Mouse (Mus musculus): ENCODE results near the gene Atp11b.

The Atp11b gene

GRCm38 (mm10) chr3:35753825-35754767 lies at the start of gene Atp11b:
TSS of gene Atp11b (plus strand) at chr3:35754106.
- peak; percentile 90 for DNase-seq (ENCODE audit: inconsistent ontology term)

DNA sequence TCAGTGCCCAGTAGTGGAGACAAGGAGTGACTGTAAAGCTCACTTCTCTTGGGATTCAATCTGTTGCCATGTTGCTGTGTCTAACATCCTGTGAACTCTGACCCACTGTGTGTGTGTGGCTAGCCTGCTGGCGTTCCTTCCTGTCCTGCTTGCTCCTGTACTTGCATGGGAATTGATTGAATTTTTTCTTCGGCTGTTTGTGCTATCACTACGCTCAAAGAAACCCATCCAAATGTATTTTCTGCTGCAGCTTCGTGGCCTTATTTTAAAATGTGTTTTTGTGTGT lies 49.6 kb upstream of the Atp11b start:
- no peak for DNase-seq (ENCODE audit: inconsistent ontology term)

GRCm38 (mm10) chr3:35719531-35720205 lies 34.2 kb upstream of the Atp11b start:
- no peak for DNase-seq (ENCODE audit: inconsistent ontology term)

DNA sequence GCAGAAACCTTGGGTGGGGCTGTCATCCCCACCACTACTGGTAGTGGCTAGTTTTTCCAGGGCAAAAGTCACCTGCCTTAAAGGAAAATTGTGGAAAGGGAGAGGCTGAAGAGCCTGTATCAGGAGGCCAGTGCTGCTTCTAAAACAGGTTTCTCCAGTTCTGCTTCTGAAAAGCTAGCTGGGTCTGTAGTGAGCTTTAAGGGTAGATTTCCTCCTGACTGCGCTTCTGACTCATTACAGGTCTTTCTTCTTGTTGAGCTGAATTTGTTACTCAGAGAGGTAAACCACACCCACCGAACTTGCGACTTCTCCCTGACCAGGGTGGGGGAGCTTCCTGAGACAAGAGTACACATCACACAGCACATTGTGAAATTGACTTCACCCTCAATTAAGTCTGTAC lies 33.1 kb upstream of the Atp11b start:
- DNase-seq (ENCODE audit: inconsistent ontology term): no peak

GRCm38 (mm10) chr3:35721818-35722446 lies 32.0 kb upstream of the Atp11b start:
- DNase-seq (ENCODE audit: inconsistent ontology term): no peak

DNA sequence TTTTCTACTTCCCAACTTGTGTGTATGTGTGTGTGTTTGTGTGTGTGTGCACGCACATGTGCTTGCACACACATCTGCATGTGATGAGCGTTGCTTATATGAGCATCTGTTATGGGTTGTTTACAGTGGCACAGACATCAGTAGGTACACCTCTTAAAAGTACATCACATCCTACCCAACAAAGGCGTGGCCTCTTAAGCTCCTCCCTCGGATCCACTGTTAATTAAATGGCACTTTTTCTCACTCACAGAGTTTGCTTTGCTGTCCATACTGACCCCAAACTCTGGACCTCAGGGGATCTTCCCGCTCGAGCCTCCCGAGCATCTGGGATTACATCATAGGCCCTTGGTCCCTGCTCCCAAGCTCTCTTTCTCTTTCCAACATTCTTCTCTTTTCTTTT lies 31.1 kb upstream of the Atp11b start:
- no peak for DNase-seq (ENCODE audit: inconsistent ontology term)

DNA sequence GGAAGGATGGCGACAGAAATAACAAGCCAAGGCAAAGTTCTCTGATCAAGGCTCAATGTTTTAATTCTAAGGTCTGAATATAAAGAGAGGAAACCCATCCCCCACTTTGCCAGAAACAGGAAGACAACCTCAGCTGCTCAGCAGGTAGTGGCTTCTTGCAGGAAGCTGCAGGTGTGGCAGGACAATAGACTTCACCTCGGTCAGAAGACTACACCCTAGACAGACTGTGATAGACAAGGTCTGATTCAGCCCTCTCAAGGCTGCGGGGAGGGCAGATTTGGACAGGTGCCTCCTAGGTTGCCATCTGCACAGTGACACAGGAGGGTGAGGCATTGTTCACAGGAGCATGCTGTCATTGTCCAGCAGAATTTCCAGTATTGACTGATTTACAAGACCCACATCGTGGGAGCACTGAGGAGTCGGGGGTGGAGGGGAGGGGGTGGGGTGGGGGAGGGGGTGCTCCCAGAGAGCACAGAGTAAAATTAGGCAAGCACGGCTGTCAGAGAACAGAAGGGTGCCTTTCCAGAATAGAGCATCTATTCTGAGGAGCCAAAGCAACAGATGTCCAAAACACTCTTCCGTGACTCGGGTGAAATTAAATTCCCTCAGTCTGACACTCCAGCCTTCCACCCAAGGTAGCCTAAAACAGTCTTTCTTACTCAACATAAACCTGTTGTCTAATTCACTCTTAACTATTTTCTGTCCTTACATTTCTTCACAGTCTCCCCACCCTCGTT lies 30.2 kb upstream of the Atp11b start:
- DNase-seq (ENCODE audit: inconsistent ontology term): no peak

GRCm38 (mm10) chr3:35725096-35725495 lies 28.8 kb upstream of the Atp11b start:
- DNase-seq (ENCODE audit: inconsistent ontology term): no peak

GRCm38 (mm10) chr3:35726936-35727335 lies 27.0 kb upstream of the Atp11b start:
- no peak for DNase-seq (ENCODE audit: inconsistent ontology term)

DNA sequence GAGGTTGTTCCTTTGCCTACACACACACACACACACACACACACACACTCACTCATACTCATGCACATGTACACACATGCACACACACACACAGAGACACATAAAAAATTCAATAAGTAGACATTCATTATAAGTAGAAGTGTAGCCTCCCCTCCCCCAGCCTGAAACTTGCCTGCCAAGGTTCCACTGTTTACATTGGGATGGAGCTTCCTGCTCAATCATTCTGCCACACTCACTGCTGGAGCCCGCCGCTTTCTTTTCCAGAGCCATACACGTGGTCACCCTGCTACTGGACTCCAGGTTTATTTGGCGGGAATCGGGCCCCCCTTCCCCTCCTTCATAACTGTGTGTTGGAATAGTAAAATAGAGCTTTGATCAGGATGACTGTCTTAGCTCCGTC lies 24.4 kb upstream of the Atp11b start:
- no peak for DNase-seq (ENCODE audit: inconsistent ontology term)

DNA sequence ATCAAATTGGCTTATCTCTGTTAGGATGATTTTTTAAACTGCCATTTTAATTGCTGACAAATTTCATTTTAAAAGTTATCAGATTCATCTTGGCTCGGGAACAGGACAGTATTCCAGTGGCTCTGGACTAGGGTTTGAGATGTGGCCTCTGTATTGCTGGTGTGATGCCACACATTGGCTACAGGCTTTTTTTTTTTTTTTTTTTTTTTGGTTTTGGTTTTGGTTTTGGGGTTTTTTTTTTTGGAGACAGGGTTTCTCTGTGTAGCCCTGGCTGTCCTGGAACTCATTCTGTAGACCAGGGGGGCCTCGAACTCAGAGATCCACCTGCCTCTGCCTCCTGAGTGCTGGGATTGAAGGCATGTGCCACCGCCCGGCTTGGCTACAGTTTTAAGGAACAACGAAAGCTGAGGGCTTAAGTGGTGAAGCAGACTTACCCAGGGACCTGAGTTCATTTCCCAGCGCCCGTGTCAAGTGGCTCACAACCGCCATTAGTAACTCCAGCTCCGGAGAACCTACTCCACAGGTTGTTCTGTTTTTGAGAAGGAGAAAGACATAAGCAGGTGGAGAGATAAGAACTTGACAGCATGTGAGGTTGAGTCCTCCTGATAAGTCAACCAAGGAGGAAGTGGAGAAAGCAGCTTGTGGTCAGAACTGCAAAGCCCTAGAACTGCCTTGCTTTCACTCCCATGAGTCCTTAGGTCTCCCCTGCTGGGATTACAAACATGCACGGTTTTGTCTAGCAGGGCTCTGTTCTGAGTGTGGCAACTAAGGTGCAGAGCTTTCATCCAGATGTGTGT lies 21.7 kb upstream of the Atp11b start:
- no peak for DNase-seq (ENCODE audit: inconsistent ontology term)

- DNase-seq (ENCODE audit: inconsistent ontology term): no peak
Observed at GRCm38 (mm10) chr3:35732778-35733147, 21.1 kb upstream of the Atp11b start.

- DNase-seq (ENCODE audit: inconsistent ontology term): no peak
Observed at GRCm38 (mm10) chr3:35734509-35734908, 19.4 kb upstream of the Atp11b start.

- DNase-seq (ENCODE audit: inconsistent ontology term): no peak
Observed at GRCm38 (mm10) chr3:35738071-35738470, 15.8 kb upstream of the Atp11b start.

- no peak for DNase-seq (ENCODE audit: inconsistent ontology term)
Observed at GRCm38 (mm10) chr3:35745010-35745409, 8.9 kb upstream of the Atp11b start.

DNA sequence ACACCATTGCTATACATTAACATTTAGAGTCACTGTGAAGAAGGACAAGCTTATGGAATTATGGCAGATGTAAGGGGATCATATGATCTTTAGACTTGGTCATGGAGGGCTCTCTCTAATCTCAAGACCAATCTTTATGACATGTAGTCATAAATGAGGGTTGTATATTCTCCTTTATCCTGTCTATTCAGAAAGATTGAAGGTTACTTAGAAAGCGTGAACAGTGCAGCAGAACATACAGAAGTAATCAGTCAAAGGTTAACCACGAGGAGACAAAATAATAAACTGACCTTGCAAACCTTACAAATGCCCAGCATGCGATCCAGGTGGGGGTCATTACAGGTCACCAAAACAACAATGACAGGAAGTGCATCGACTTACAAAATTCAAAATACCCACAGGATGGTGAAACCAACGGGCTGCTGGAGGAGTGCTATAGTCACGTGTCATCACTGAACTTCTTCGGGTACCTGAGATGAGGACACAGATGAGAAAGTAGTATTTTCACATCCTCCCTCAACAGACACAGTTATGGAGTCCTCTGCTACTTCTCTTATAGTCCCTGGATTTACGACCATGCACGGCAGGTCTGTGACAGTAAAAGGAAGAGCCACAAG lies 7.0 kb upstream of the Atp11b start:
- DNase-seq (ENCODE audit: inconsistent ontology term): no peak

DNA sequence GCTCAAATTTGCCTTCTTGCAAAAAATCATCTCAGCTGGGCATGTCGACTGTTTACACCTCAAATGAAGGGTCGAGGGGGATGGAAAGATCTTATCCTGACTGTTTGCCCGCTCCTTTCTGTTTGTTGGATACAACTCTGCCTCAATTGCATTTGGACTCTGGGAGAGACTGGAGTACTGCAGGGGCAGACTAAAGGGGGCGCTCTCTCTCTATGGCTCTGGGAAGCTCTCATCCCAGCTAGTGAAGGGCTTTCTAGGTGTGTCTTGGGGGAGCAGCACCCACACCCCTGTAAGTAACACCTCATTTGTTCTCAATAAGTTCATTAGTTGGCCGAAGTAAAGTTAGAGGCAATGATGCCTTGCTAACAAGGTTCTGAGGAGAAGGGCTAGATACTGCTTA lies 3.6 kb upstream of the Atp11b start:
- no peak for DNase-seq (ENCODE audit: inconsistent ontology term)

GRCm38 (mm10) chr3:35751724-35752123 lies 2.2 kb upstream of the Atp11b start:
- DNase-seq (ENCODE audit: inconsistent ontology term): no peak

DNA sequence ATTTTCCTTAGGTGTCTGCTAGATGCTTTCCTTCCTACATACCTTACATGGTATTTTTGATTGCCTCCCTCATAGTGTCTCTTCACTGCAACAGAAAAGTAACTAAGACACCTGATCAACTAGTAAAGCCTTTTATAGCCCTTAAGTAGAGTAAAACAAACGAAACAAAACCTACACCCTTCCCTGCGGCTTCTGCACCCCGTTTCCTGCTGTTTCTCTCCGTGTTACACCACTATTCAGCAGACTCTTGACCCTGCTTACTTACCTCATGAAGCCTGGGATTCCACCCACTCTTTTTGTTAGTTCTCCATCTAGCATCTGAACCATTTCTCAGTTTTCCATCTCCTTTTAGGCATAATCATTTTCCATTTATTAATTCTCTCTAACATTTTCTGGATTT lies 8.8 kb downstream of the Atp11b start:
- no peak for DNase-seq (ENCODE audit: inconsistent ontology term)

DNA sequence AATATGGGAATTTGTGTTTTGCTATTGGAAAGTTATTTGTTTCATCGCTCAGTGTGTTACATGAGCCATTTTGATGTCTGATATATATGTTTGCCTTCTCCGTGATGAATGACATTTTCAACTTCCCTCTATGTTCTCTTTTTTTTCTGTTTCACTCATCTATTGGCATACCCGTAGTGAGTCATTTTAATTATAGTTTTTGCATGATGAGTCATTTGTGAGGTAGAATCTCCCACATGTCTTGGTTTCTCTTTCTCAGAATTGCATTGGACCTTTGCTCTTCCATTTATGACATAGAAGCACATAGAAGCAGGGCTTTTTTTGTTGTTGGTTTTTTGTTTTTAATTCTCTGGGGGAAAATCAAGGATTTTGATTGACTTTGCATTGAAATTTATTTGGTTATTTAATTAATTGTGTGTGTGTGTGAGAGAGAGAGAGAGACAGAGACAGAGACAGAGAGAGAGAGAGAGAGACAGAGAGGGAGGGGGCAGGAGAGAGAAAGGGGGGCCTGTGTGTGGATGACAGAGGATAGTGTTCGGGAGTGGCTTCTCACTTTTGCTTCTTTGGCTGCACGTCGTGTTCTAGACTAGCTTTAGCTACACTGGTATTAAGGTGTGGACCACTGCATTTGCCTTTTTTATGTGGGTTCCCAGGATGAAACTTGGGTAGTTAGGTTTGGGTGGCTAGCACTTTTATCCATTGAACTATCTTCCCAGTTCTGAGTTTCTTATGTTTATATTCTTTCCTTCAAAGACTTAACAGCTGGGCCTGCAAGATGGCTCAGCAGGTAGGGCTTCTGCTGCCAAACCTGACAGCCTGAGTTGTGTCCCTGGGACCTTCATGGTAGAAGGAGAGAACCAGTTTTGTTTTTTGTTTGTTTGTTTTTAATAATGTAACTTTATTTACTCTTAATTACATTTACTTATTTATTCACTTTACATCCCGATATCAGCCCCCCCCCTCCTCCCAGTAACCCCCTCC lies 11.0 kb downstream of the Atp11b start:
- DNase-seq (ENCODE audit: inconsistent ontology term): peak; percentile 49

Data from Muller cell, postnatal 12 days (primary cell).